Mouse (Mus musculus) testis, postnatal 10 days (tissue): ENCODE results near the gene Bach2.

ENCODE experiments used
- DNase-seq: peaks from one replicate; pipeline ENCODE4 v3.0.0; 2021; ENCODE audit warnings: low spot score

The Bach2 gene

DNA sequence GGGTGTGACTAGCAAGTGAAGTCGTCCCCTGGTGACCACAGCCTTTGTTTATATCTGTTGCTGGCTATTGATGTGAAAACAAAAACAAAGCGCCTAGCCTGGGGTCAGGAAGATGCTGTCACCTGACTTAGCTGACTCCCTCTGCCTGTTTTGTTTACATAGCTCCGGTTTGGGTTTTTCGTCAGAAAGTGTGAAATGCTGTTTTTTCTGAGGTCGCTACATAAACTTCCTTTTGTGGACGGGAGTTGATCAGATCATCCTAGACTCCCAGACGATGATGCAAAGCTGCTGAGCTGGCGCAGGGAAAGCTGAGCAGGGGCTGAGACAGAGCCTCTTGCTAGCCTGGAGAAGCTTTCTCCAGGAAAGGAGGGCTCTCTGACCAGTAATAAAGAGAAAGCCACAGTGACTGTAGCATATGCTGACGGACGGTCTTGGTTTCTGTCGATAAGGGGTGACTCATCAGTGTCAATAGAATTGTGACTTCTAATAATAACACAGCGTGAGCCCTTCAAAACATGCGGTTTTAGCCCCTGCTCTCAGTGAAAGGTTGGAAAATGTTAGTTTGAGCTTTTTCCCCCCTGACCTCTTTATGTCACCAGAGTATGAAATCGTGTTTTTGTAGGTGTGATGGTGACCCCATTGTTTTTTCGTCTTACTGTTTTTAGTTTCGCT, 11.9 kb downstream of the Bach2 start:
- no peak for DNase-seq

DNA sequence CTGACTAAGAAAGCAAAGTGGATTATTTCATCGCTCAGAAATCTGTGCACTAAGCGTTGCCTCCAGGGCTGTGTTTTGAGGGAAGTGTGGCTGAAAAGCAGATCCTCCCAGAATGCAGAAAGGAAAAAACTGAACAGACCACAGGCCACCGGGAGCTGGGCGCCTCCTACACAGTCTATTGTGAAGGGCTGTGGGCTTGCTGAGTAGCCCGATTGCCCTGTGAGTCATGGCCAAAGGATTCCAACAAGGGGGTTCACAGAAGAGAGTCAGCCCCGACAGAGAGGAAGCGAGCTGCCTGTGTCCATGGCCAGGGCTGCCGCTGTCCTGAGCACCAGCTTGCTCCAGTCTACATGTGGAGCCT, 12.4 kb downstream of the Bach2 start:
- no peak for DNase-seq

DNA sequence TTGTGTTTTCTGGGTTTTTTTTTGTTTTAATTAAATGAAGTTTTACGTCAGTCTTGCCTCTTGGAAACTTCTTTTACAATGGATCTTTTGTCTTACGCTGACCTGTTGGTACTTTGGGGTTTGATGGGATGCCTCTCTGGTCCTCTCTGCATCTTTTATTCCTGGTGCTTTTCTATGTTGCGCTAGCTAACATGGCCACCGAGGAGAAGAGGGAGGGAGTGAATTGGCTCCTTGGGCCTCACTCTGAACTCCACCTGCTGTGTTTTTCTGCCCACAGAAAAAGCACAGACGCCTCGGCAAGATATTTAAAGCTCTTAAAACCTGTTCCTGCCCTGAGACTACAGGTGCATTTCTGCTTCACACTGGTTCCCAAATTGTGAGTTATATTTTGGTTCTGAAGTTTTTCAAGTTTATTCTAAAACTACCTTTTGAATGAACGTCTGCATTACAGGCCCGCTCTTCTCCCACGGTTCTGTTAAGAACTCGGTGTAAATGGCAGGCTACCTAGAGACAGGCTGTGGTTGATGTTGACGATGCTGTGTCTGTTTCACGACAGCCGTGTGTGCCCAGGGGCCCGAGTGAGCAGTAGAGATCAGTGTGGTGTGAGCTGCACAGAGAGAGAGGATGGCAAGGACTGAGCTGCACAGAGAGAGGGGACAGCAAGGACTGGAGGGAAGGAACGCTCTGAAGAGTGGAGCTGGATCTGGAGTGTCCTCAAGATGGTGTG, 13.5 kb downstream of the Bach2 start:
- DNase-seq: no peak

DNA sequence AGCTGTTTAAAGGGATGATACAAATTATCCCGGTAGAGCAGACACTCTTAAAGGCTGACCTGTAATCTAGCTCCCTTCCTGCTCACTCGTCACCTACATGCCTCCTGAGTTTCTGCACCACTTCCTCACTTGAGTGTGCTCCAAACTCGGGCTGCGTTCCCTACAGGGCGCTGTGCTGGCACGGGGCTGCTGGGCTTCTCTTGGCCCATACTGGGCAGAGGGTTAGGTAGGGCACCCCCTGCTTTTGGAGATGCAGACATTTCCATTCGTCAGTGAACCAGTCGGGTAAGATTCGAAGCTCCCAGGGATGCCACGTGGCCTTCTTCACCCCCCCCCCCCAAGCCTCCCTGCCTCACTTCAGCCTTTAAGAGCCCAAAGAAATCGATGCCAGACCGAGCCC, 19.1 kb downstream of the Bach2 start:
- no peak for DNase-seq

DNA sequence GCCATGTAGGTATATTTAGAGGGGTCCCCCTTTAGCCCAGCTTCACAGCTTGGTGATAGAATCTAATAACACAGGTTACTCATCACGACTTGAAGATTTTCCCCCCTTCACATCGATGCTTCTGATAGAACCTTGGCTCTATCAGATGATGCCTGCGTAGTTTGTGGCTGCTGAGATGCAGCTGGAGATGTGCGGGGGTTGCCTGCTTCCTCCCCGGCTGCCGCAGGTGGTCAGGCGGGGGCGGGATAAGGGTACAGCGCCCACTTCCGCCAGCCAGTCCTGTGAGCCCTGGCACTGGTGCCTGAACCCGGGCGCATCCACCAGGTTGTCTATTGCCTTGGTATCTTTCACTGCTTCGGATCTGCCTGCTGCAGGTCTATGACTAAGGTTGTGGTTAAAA, 19.5 kb downstream of the Bach2 start:
- DNase-seq: no peak

DNA sequence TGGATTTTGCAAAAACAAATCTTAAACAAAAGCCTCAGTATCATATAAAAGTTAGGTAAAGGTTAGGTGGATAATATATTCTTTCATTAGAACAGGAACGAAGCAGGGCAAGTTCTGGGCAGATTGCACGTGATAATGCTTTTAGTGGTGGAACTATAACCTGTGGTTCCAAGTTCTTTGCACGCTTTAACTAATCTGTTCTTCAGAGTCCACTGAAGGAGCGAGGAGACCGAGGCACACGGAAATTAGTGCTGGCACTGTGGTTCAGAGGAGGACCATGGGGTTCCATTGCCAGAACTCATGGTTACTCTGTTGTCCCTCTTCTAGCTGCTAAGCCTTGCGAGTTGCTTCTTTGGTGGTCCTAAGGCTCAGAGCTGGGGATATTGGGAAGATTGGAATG, 20.0 kb downstream of the Bach2 start:
- DNase-seq: no peak

DNA sequence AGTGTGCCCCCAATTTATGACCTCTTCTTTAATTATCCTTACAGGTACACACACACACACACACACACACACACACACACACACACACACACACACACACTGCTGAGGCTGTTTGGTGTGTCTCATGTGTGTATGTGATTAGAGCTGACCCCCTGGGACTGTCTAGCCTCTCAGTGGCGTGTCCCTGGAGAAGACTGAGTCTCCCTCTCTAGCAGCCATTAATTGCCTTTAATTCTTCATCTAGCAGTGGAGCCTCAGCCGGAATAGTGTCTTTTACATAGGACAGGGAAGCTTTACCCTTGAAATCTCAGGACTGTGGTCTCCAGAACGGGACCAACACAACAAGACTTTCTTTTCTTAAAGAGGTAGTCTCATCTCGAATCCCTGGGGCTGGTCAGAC, 22.3 kb downstream of the Bach2 start:
- DNase-seq: no peak

DNA sequence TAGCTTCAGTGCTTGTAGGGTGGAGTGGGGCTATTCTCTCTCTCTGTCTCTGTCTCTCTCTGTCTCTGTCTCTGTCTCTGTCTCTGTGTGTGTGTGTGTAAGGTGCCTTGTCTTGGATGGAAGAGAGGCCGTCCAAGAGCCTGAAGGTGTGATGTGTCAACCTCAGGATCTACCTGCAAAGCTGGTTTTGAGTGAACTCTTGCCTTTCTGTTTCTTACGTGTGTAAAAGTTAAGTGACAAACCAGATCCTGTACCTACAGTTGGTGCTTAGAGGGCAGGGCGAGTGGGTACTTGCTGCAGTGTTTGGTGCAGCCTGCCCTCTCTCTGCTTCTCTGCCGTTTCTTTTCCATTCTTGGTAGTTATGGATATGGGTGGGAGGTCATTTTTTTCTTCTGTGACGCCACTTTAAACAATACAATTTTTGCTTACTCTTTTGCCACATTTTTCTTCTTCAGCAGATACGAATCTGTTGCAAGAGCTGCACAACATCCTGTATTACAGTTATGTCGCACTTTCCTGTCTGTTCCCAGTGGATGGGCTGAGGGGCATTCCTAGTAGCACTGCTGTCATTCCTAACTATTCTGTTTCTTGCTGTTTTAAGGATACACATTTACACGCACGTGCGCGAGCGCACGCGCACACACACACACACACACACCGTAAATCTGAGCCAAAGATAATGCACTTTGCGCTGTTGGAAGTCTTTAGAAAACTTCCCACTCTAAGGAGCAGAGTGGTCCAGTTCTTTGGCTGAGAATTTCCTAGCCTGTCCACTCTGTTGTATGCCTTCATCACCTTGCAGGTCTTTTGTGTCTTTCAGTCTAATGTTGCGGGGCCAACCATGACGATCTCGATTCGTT, 24.5 kb downstream of the Bach2 start:
- no peak for DNase-seq

DNA sequence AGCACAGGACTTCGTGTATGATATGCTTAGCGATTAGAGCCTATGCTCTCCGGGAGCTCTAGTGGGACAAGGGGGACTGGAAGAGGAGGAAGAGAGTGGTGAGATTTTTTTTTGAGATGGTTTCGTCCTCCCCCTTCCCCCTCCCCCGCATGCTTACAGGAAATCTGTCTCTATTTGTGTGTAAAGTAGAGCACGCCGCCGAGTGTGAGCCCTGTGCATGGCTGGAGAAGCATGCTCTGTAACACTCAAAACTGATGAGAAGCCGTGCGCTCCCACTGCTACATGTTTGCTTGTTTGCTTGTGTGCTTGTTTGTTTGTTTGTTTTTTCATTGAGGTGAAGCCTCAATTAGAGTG, 25.1 kb downstream of the Bach2 start:
- no peak for DNase-seq

DNA sequence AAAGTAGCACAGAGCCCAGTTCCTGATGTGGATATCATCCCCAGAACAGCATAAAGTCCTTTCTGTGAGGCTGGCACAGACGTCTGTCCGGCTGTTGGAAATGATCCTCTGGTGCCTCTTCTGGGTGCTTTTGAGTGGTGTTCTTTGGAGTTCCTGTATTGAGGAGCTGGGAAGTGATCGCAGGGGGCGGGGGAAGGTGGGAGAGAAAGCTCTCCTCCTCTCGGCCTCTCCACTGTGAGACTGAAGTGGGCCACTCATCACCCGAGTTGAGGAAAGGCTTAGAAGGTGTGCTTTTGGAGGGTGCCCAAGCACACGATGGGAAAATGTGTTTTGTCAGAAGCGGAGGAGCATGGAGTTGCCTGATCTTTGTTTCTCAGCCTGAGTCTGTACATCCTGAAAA, 26.3 kb downstream of the Bach2 start:
- DNase-seq: no peak

DNA sequence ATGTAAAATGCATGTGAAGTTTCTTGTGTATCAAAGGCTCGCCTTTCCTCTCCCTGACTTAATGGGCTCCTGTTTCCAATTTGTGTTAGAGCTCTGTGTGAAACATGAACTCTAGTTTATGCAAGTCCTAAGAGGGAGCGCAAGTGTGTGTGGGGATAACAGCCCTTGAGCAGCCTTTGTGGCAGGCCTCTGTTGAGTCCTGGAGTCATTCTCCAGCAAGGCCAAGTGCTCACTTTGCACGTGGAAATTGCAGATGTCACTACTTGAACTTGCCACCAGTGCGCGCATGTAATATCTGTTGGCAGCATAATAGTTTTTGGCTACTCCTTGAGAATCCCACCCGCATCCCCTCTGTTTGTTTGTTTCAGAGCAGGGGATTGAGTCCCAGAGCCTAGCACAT, 28.1 kb downstream of the Bach2 start:
- no peak for DNase-seq

DNA sequence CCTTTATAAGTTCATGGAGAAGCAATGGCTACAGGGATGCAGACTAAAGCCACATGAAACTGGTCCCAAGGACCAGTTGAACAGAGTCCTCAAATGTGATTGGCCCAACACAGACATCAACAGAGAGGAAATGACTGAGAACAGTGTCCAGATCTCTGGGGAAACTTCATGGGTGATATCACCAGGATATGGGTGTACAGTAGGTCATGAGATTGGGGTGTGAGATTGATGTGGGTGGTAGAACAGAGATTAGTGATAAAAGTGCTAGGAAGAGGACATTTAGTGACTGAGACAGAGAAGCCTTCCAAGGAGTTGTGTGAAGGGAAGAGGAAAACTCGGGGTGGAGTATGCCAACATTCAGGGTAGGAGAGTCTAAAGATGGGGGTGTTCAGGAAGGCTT, 29.4 kb downstream of the Bach2 start:
- DNase-seq: no peak

DNA sequence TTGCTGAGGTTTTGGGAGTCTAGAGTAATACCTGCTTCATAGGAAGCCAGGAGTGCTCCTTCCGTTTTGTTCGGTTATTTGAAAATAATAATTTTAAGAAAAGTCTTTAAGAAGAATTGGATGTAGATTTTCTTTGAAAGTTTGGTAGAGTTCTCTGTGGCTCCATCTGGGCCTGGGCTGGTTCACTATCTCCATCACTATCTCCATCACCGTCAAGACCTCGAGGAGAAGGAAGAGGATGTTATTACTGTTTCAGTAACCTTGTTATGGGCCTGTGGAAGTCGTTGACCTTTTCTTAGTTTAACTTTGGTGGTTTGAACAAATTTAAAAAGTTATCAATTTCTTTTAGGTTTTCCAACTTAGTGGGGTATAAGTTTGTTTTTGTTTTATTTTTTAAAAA, 33.8 kb downstream of the Bach2 start:
- no peak for DNase-seq

DNA sequence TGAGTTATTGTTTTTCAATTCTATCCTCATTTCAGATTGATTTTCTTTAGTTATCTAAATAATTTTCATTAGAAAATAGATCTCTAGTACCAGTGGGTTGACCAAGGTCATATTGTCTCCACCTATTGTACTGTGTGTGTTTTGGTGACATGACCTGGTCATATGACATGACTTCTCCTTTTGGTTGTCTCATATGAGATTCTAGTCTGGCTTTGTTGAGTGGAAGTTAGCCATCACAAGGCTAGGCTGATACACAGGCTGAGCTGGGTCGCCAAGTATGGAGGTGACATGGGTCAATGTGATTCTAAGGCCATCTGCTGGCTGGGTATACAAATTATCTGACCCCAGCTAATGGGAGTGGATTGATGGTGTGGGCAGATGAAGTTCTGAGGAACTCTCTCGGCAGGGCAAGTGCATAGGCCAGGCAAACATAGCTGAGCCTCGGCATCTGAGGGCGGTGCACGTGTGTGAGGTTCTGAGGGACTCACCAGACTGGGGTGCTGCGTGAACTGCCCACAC, 36.2 kb downstream of the Bach2 start:
- DNase-seq: no peak

DNA sequence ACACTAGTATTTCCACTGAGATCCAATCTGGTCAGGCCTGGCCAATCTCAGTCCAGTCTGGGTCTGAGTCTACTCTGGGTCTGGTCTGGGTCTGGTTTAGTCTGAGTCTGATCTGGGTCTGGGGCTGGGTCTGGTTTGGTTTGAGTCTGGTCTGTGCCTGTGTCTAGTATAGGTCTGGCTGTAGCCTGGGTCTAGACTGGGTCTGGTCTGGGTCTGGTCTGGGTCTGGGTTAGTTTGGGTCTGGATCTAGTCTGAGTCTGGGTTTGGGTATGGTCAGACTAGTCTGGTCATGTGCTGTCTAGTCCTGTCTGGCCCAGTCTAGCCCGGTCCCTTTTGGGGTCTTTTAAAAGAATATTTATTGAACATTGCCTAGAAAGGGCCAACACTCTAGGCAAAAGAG, 41.2 kb downstream of the Bach2 start:
- no peak for DNase-seq

DNA sequence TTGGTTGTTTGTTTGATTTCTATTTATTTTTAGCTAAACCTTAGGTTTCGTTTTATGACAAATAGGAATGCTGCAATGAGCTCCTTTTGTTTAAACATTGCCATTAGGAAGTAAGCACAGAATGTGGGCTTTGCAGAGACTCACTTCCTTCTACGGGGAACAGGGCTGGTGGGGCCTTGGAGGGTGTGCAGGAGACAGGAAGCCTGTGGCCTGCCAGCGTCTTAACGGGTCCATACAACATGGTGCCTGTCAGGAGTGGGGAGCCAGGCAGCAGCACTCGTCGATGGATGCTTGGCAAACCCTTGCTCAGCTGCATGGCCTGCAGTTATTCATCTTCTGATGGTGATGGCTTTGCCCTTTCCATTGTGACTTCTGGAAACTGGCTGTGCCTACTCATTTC, 41.8 kb downstream of the Bach2 start:
- DNase-seq: no peak

DNA sequence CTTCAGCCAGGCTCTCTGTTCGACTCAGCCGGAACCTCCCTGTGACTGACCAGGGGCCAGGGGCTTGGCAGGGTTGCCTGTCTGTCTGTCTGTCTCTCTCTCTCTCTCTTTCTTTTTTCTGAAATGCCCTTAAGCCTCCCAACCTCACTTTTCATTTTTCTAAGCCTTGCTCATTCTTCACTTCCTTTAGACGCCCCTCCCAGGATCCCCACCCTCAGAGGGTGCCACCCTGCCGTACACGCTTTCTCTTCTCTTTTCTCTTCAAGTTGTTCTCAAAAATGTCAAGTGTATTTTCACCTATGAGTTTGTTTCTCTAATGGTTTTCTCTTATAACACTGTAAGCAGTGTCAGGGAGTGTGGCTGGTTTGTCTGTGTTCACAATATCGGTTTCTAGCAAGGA, 42.7 kb downstream of the Bach2 start:
- DNase-seq: no peak

DNA sequence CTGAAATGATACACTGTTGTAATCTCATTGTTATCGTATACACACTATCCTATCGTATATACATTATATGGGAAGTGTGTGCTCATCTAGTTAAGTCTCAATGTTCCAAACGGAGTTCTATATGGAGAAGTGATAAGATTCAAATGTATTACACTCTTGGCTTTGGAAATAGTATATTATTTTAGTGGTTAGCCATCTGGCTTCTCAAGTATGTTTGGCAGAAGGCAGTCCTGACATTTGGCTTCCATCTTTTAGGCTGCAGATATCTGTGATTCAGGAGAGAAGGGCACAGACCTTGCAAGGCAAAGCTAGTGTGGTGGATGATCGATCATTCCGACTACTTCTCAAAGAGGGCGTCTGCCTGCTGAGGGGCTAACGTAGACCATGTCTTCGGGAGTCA, 47.8 kb downstream of the Bach2 start:
- no peak for DNase-seq

DNA sequence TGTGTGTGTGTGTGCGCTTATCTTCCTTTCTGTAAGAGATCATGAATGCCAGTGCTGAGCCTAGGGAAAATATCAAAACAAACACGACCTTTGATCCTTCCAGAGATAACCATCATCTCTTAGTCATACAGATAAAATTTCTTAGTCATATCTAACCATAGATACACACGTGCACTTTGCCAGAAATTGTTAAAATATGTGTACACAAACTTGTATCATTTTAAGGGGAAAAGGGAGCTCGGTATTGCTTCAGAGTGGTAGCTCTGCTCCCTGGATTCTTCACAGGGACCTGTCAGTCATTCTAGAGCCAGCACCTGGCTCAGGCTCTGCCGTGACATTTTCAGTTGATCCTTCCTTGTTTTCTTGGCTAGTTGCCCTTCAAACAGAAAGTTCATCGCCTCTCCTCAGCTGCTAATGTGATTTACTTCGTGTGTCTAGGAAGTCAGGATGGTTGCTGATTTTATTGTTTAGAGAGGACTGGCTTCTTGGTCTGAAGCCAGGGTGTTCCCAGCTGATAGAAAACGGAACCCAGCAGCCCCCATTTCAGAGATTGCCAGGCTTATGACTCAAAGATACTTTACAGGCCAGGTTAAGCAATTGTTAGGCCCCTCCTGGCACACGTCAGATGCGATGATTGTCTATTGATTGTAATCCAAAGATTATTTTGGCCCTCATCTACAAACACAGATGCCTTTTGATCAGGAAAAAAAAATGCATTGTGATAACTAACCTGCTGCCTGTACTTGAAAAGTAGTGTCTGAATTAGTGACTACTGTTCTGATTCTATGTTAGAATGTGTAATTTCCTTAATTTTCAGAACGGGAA, 49.6 kb downstream of the Bach2 start:
- no peak for DNase-seq

DNA sequence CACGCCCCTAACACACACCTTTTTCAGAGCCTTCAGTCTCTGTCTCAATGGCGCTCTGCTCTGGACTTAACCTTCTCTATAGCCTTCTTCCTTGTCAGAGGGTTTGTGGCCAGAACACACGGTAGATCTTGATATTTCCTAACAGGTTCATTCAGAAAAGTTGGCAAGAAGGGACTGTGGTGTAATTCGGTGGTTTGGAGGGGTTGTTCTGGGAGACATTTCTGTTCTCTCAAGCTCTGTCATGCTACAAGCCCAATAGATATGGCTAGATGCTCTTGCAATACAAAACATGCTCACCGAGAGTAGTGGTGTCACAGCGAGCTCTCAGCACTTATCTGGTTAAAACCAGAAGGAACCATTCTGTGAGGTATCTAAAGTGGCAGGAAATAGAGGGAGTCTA, 51.2 kb downstream of the Bach2 start:
- DNase-seq: no peak

DNA sequence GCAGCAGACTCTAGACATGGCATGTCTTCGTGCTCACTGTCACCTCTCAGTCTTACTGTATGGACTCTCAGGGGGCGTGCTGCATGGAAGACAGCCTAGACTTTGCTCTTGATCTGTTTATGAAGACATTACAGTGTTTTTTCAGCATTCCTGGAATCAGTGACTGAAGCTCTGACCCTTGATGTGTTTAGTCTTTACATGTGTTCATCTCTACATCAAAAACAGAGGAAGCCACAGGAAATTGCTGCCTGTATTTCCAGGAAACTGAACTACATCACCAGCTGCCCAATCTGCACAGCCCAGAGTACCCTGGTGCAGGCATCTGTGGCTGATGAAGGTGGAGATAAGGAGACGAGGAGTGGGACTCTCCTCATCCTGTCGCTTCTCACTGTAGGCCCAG, 52.8 kb downstream of the Bach2 start:
- DNase-seq: no peak

DNA sequence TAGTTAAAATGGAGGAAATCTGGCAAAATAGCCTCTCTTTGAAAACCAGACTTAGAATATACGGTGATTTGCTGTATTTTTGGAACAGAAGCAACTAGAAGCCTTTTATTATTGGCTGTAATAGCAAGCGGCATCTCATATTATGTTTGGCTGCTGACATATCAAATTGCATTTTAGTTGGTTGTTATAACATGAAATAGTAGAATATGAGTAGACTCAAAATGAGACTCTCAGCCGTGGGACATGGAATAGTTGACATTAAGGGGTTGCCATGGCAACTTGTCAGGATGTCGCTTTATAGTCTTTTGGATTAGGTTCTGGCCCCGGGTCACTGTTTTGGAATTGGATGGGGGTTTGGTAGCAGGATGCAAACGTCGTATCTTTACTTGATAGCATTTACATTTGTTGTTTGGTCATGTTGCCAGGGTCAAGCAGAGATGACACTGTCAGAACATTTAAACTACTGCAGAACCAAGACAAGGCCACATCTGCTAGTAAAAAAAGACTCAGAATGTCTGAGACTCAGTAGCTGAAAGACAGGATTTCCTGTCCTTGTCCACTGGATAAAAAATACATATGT, 55.2 kb downstream of the Bach2 start:
- DNase-seq: no peak
